Mouse (Mus musculus) megakaryocyte, embryonic 14.5 days (primary cell): Measurements from ENCODE around the gene Rps6kb2. TPM values are rescaled to one million over a fixed set of nuclear protein-coding genes. Genes with fewer than 3 reads are reported as not detected.
"Not testable (repeated sequence)": the region's sequence is repeated elsewhere in the genome, so short reads cannot be mapped to it uniquely, and the experiment has no call there.

ENCODE experiments used
- H3K27me3 ChIP-seq: replicated peaks from 2 replicates; pipeline ENCODE3; 2012; ENCODE audit warnings: inconsistent platforms
- H3K36me3 ChIP-seq: replicated peaks from 2 replicates; pipeline ENCODE3; 2012; ENCODE audit warnings: low read length, inconsistent platforms, mixed read lengths
- H3K4me1 ChIP-seq: 2 replicates; pipeline ENCODE4 v1.6.1; 2012; ENCODE audit warnings: inconsistent platforms
- H3K4me3 ChIP-seq: replicated peaks from 2 replicates; pipeline ENCODE3; 2012; ENCODE audit warnings: moderate library complexity, mild to moderate bottlenecking, inconsistent platforms
- H3K9me3 ChIP-seq: 2 replicates; pipeline ENCODE4 v1.6.1; 2012; ENCODE audit warnings: inconsistent platforms
- FLI1 ChIP-seq: IDR thresholded peaks from 2 replicates; pipeline ENCODE4 v1.6.1; 2012; ENCODE audit warnings: low read length, inconsistent platforms, mixed read lengths
- GATA1 ChIP-seq: IDR thresholded peaks from 3 replicates; pipeline ENCODE4 v1.6.1; 2012; ENCODE audit warnings: mixed read lengths, low read length, inconsistent platforms, borderline replicate concordance
- polyA plus RNA-seq: library from polyadenylated mRNA; stranded (reverse); fragments of >175 nt; gene quantifications from 2 replicates; pipeline ENCODE4 v1.2.3, GENCODE M21; 2012; ENCODE audit warnings: low replicate concordance; ENCODE audit not compliant: insufficient read depth

Gene Rps6kb2
- polyA plus RNA-seq, 1 experiment, result 108 TPM

GRCm38 (mm10) chr19:4129462-4129861 lies 33.7 kb downstream of the Rps6kb2 start:
- Histone ChIP-seq H3K9me3 (no peaks in the 10 kb centered on the region), H3K4me3 (no peak overlapping the region), H3K4me1 (peaks cover 41% of the 10 kb centered on the region), H3K27me3 (no peaks in the 10 kb centered on the region), H3K36me3 (peaks cover 65% of the 10 kb centered on the region)
- TF ChIP-seq FLI1 (no peak), GATA1 (no peak)

GRCm38 (mm10) chr19:4126759-4127495 lies 36.2 kb downstream of the Rps6kb2 start:
- Histone ChIP-seq H3K9me3 (no peaks in the 10 kb centered on the region), H3K4me1 (peaks cover 66% of the 10 kb centered on the region), H3K27me3 (no peaks in the 10 kb centered on the region), H3K4me3 (peak overlapping the region; percentile 95), H3K36me3 (peaks cover 49% of the 10 kb centered on the region)
- TF ChIP-seq FLI1, result no peak
- TF ChIP-seq GATA1, result no peak

- TF ChIP-seq FLI1 (no peak), GATA1 (no peak)
- Histone ChIP-seq H3K9me3 (no peaks in the 10 kb centered on the region), H3K4me1 (peaks cover 69% of the 10 kb centered on the region), H3K4me3 (peak within 1 kb of the TSS; percentile 95), H3K27me3 (no peaks in the 10 kb centered on the region), H3K36me3 (peaks cover 40% of the 10 kb centered on the region)
Measured at GRCm38 (mm10) chr19:4125741-4126696, 37.1 kb downstream of the Rps6kb2 start, which contains the start of gene Aip. Gene Aip (minus strand): TSS chr19:4125858.

GRCm38 (mm10) chr19:4125268-4125667 lies 37.9 kb downstream of the Rps6kb2 start:
- H3K4me1 ChIP-seq, result peaks cover 76% of the 10 kb centered on the region
- H3K27me3 ChIP-seq, H3K9me3 ChIP-seq: not testable (repeated sequence)
- peak overlapping the region; percentile 95 for H3K4me3 ChIP-seq
- peaks cover 35% of the 10 kb centered on the region for H3K36me3 ChIP-seq

GRCm38 (mm10) chr19:4124432-4124831 lies 38.7 kb downstream of the Rps6kb2 start:
- H3K4me1 ChIP-seq, result peaks cover 78% of the 10 kb centered on the region
- TF ChIP-seq GATA1 (no peak), FLI1 (no peak)
- peak overlapping the region; percentile 67 for H3K4me3 ChIP-seq
- H3K27me3 ChIP-seq, result no peaks in the 10 kb centered on the region
- peaks cover 35% of the 10 kb centered on the region for H3K36me3 ChIP-seq
- no peaks in the 10 kb centered on the region for H3K9me3 ChIP-seq

- H3K27me3 ChIP-seq, result no peaks in the 10 kb centered on the region
- H3K36me3 ChIP-seq, result peaks cover 38% of the 10 kb centered on the region
- peaks cover 89% of the 10 kb centered on the region for H3K4me1 ChIP-seq
- H3K4me3 ChIP-seq, result peak overlapping the region; percentile 78
- H3K9me3 ChIP-seq, result no peaks in the 10 kb centered on the region
- TF ChIP-seq FLI1 (no peak), GATA1 (no peak)
Measured at GRCm38 (mm10) chr19:4122411-4123370, 40.5 kb downstream of the Rps6kb2 start.

GRCm38 (mm10) chr19:4121896-4122295 lies 41.3 kb downstream of the Rps6kb2 start:
- Histone ChIP-seq H3K36me3 (peaks cover 38% of the 10 kb centered on the region), H3K4me1 (peaks cover 89% of the 10 kb centered on the region)
- not testable (repeated sequence) for H3K27me3 ChIP-seq, H3K9me3 ChIP-seq, H3K4me3 ChIP-seq

GRCm38 (mm10) chr19:4121097-4121805 lies 41.9 kb downstream of the Rps6kb2 start:
- peaks cover 89% of the 10 kb centered on the region for H3K4me1 ChIP-seq
- TF ChIP-seq GATA1, result no peak
- TF ChIP-seq FLI1, result no peak; the same call in 1 of the 2 replicates
- H3K36me3 ChIP-seq, result peaks cover 43% of the 10 kb centered on the region
- no peaks in the 10 kb centered on the region for H3K27me3 ChIP-seq
- peak overlapping the region; percentile 95 for H3K4me3 ChIP-seq
- no peaks in the 10 kb centered on the region for H3K9me3 ChIP-seq

- H3K9me3 ChIP-seq, result no peaks in the 10 kb centered on the region
- peak overlapping the region; percentile 95 for H3K4me3 ChIP-seq
- H3K36me3 ChIP-seq, result peaks cover 50% of the 10 kb centered on the region
- TF ChIP-seq FLI1 (no peak), GATA1 (no peak)
- H3K27me3 ChIP-seq, result no peaks in the 10 kb centered on the region
- H3K4me1 ChIP-seq, result peaks cover 96% of the 10 kb centered on the region
Measured at GRCm38 (mm10) chr19:4120496-4120895, 42.7 kb downstream of the Rps6kb2 start.
